Mouse (Mus musculus) left cerebral cortex, postnatal 14 days (tissue): Measurements from ENCODE around the gene Fam129a. TPM values are rescaled to one million over a fixed set of nuclear protein-coding genes. Genes with fewer than 3 reads are reported as not detected.

Experiments
- DNase-seq, 2 experiments: peaks; one replicate each; pipeline ENCODE4 v3.0.0; 2021 to 2022; ENCODE audit warnings: low spot score in 2 of 2, mixed read lengths in 1 of 2
- intact Hi-C: fragments of 180-260 bp; cut with DNase I; formaldehyde crosslinking; loops from one replicate; pipeline ENCODE4 v1.15.1; 2025
- total RNA-seq, 2 experiments: library from RNA; stranded (reverse); gene quantifications; 2 replicates each; pipeline ENCODE4 v1.2.3; 2021

Fam129a gene
- total RNA-seq, 2 experiments from 2014 or later = 5.4 to 5.9 TPM

- intact Hi-C loops = no loop called here
- no peak for DNase-seq
Observed at GRCm38 (mm10) chr1:151619281-151619711, 48.3 kb downstream of the Fam129a start.

GRCm38 (mm10) chr1:151620730-151621129 lies 49.7 kb downstream of the Fam129a start:
- intact Hi-C loops = no loop called here

GRCm38 (mm10) chr1:151624442-151625226 lies 53.6 kb downstream of the Fam129a start:
- intact Hi-C loops = no loop called here
- no peak for DNase-seq

More at GRCm38 (mm10) chr1:151620730-151621129, 49.7 kb downstream of the Fam129a start:
- no peak for DNase-seq

- DNase-seq = no peak
- intact Hi-C loops = no loop called here
Observed at GRCm38 (mm10) chr1:151625260-151625659, 54.3 kb downstream of the Fam129a start.

- intact Hi-C loops = no loop called here
- no peak for DNase-seq
Observed at GRCm38 (mm10) chr1:151625690-151626089, 54.7 kb downstream of the Fam129a start.

- intact Hi-C loops = no loop called here
- no peak for DNase-seq
Observed at GRCm38 (mm10) chr1:151626631-151627030, 55.6 kb downstream of the Fam129a start.

- no peak for DNase-seq
- intact Hi-C loops = no loop called here
Observed at GRCm38 (mm10) chr1:151627141-151627540, 56.2 kb downstream of the Fam129a start.

- intact Hi-C loops = no loop called here
- no peak for DNase-seq
Observed at GRCm38 (mm10) chr1:151629591-151630250, 58.7 kb downstream of the Fam129a start.

GRCm38 (mm10) chr1:151630251-151630628 lies 59.3 kb downstream of the Fam129a start:
- intact Hi-C loops = no loop called here
- DNase-seq = no peak

GRCm38 (mm10) chr1:151631061-151631460 lies 60.1 kb downstream of the Fam129a start:
- intact Hi-C loops = no loop called here

GRCm38 (mm10) chr1:151631703-151632294 lies 60.8 kb downstream of the Fam129a start:
- no peak for DNase-seq
- intact Hi-C loops = no loop called here

More at GRCm38 (mm10) chr1:151631061-151631460, 60.1 kb downstream of the Fam129a start:
- DNase-seq = no peak

- intact Hi-C loops = no loop called here
Observed at GRCm38 (mm10) chr1:151632567-151633356, 61.8 kb downstream of the Fam129a start.

GRCm38 (mm10) chr1:151636637-151637036 lies 65.7 kb downstream of the Fam129a start:
- intact Hi-C loops = no loop called here

More at GRCm38 (mm10) chr1:151632567-151633356, 61.8 kb downstream of the Fam129a start:
- no peak for DNase-seq

GRCm38 (mm10) chr1:151637351-151637922 lies 66.5 kb downstream of the Fam129a start:
- DNase-seq = no peak
- intact Hi-C loops = no loop called here

More at GRCm38 (mm10) chr1:151636637-151637036, 65.7 kb downstream of the Fam129a start:
- no peak for DNase-seq

GRCm38 (mm10) chr1:151638357-151638756 lies 67.4 kb downstream of the Fam129a start:
- intact Hi-C loops = no loop called here
- DNase-seq = no peak

GRCm38 (mm10) chr1:151638770-151639169 lies 67.8 kb downstream of the Fam129a start:
- intact Hi-C loops = no loop called here
- DNase-seq = no peak

- intact Hi-C loops = no loop called here
- DNase-seq = peak in 1 of 2 experiments; percentile 14
Observed at GRCm38 (mm10) chr1:151646380-151646779, 75.4 kb downstream of the Fam129a start.

GRCm38 (mm10) chr1:151648099-151648498 lies 77.1 kb downstream of the Fam129a start:
- no peak for DNase-seq
- intact Hi-C loops = no loop called here

- DNase-seq = peak; percentile 8 to 12
- intact Hi-C loops = no loop called here
Observed at GRCm38 (mm10) chr1:151657042-151657605, 86.1 kb downstream of the Fam129a start.
